Comparison of ENCODE assay signal across 8 mouse cellular contexts in the genomic region with DNA sequence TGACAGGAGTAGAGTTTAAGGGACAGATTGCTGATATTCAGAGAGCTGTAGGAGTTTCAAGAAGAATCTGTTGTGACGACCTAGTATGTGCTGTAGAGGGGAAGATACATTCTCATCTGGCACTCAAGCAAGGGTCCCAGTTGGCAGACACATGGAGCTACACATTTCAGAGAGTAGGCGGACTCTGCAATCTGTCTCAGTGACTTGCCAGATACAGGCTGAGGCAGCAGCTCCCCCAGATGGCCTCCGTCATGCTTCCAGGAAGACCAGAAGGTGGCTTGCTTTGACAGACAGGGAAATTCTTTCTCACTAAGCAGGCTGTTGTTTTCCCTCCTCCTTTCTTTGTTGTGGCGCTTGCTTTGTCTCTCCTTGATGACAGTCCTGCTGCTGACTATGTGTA.
DNase-seq lines count a peak whose midpoint lies in the region; ATAC-seq lines count a peak whose summit lies in the region.

No protein-coding gene starts in this region.

- ATAC-seq in CD4-positive, CD25-positive, alpha-beta regulatory T cell, adult 4 months: no peak

- intact Hi-C loops in heart, postnatal 14 days (cut with DNase I): no loop called here

- DNase-seq in CD4-positive, CD25-positive, alpha-beta regulatory T cell, adult 2 months (ENCODE audit: low read depth, low spot score): peak; percentile 46
- peak; percentile 30 for DNase-seq in urinary bladder, postnatal 14 days (ENCODE audit: low spot score)
- DNase-seq in urinary bladder, postnatal 25 days (ENCODE audit: low spot score): no peak
- DNase-seq in heart, postnatal 14 days: peak; percentile 30 to 38
- peak; percentile 74 for DNase-seq in left cerebral cortex, adult 11 months (ENCODE audit: low spot score)
- DNase-seq in right cerebral cortex, adult 18-20 months: peak; percentile 90
- no peak for DNase-seq in urinary bladder, postnatal 4 days (ENCODE audit: low spot score in 2 of 2)

Comparison
In these comparisons a context has a peak if more than half of its experiments do, and no peak if none do; other contexts are left out.
1. DNase-seq: peak in CD4-positive, CD25-positive, alpha-beta regulatory T cell, adult 2 months (single experiment), urinary bladder, postnatal 14 days (single experiment), heart, postnatal 14 days (2 of 2), left cerebral cortex, adult 11 months (single experiment) and right cerebral cortex, adult 18-20 months (single experiment); none in urinary bladder, postnatal 25 days (single experiment) and urinary bladder, postnatal 4 days (0 of 2).